Mouse (Mus musculus): ENCODE results near the gene Syne1. TPM values are rescaled to one million over a fixed set of nuclear protein-coding genes. Genes with fewer than 3 reads are reported as not detected.
A peak's percentile ranks its signal among the peaks of the same experiment; 100 is the strongest.

The Syne1 gene
- total and polyA plus RNA-seq, 3 experiments: 29.0 to 66.6 (median 53.6) TPM

DNA sequence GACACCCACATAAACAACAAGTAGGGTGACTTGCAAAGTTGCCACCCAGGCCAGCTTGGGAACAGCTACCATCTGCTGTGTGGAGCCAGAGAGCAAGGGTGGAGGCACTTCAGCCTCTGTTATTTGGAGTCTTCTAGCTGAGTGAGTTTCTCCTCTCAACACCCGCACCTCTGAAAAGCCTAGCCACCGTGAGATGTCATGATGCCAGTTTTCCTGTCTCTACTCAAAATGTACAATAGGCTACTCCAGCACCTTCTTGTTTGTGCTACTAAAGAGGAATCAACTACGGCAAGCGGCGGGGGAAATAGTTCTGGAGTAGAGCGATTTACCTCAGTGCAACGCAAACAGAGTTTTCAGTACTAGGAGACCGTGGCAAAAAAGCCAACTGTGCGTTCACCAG lies 3.5 kb downstream of the Syne1 start:
- Histone ChIP-seq H3K79me2 (replicated peaks; ENCODE audit: control insufficient read depth, insufficient read depth, low read length) (no peaks in the 10 kb centered on the region), H3K36me3 (ENCODE audit: control insufficient read depth, insufficient read depth, low read length) (no peaks in the 10 kb centered on the region), H3K4me3 (no peak overlapping the region), H3K9ac (ENCODE audit: low read depth, low read length) (no peak overlapping the region), H3K27ac (no peak overlapping the region), H3K4me1 (ENCODE audit: control insufficient read depth, insufficient read depth, low read length) (no peaks in the 10 kb centered on the region; the same call in 1 of the 2 replicates), H3K27me3 (ENCODE audit: control insufficient read depth, insufficient read depth, low read length) (no peaks in the 10 kb centered on the region)
- intact Hi-C loops (cut with DNase I): no loop called here
- no peak for TF ChIP-seq EP300 (IDR thresholded peaks at IDR 0.05; ENCODE audit: insufficient read depth, low read depth, low read length)
- TF ChIP-seq POLR2A (IDR thresholded peaks at IDR 0.05; ENCODE audit: insufficient read depth, low read depth, low read length): no peak
- no peak for TF ChIP-seq CTCF (IDR thresholded peaks at IDR 0.05)
- 93% methylated on average over 9 of the region's 9 CpGs for WGBS
- no peak for DNase-seq

DNA sequence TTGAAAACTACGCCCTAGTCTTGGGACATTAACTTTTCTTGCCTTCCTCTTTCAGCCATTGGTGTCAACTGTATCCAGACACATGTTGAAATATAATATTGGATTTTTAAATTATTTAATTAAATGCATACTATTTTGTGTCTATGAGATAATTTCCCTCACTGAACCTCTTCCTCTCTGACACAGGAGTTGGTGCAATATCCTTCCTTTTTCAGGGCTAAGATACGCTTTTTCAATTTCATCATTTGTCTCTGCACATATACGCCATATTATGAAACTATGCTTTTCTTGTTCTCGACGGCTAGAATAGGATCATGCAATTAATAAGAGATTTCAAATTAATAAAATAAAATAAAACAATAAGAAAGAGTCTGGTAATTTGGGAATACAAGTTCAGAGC lies 4.9 kb downstream of the Syne1 start:
- no peak overlapping the region for H3K4me3 ChIP-seq
- 88% methylated on average over 5 of the region's 5 CpGs for WGBS
- no peak for DNase-seq
- intact Hi-C loops (cut with DNase I): no loop called here
- H3K4me1 ChIP-seq (ENCODE audit: control insufficient read depth, insufficient read depth, low read length): no peaks in the 10 kb centered on the region; the same call in 1 of the 2 replicates
- H3K27me3 ChIP-seq (ENCODE audit: control insufficient read depth, insufficient read depth, low read length): no peaks in the 10 kb centered on the region
- H3K9ac ChIP-seq (ENCODE audit: low read depth, low read length): no peak overlapping the region
- no peak overlapping the region for H3K27ac ChIP-seq
- TF ChIP-seq EP300 (IDR thresholded peaks at IDR 0.05; ENCODE audit: insufficient read depth, low read depth, low read length) (no peak), CTCF (IDR thresholded peaks at IDR 0.05) (no peak), POLR2A (IDR thresholded peaks at IDR 0.05; ENCODE audit: insufficient read depth, low read depth, low read length) (no peak)
- H3K79me2 ChIP-seq (replicated peaks; ENCODE audit: control insufficient read depth, insufficient read depth, low read length): no peaks in the 10 kb centered on the region
- no peaks in the 10 kb centered on the region for H3K36me3 ChIP-seq (ENCODE audit: control insufficient read depth, insufficient read depth, low read length)

GRCm38 (mm10) chr10:5528284-5528683 lies 23.0 kb downstream of the Syne1 start:
- Histone ChIP-seq H3K4me3 (no peak overlapping the region), H3K79me2 (replicated peaks; ENCODE audit: control insufficient read depth, insufficient read depth, low read length) (no peaks in the 10 kb centered on the region; the same call in 1 of the 2 replicates), H3K27me3 (ENCODE audit: control insufficient read depth, insufficient read depth, low read length) (no peaks in the 10 kb centered on the region), H3K27ac (peak overlapping the region; percentile 62), H3K36me3 (ENCODE audit: control insufficient read depth, insufficient read depth, low read length) (peaks cover 3% of the 10 kb centered on the region; the same call in 1 of the 2 replicates), H3K4me1 (ENCODE audit: control insufficient read depth, insufficient read depth, low read length) (peaks cover 5% of the 10 kb centered on the region), H3K9ac (ENCODE audit: low read depth, low read length) (no peak overlapping the region)
- DNase-seq: no peak
- TF ChIP-seq CTCF (IDR thresholded peaks at IDR 0.05) (no peak), POLR2A (IDR thresholded peaks at IDR 0.05; ENCODE audit: insufficient read depth, low read depth, low read length) (no peak), EP300 (IDR thresholded peaks at IDR 0.05; ENCODE audit: insufficient read depth, low read depth, low read length) (no peak)
- WGBS: 46% methylated on average over 1 of the region's 1 CpGs
- intact Hi-C loops (cut with DNase I): no loop called here

- TF ChIP-seq EP300 (IDR thresholded peaks at IDR 0.05; ENCODE audit: insufficient read depth, low read depth, low read length) (no peak), CTCF (IDR thresholded peaks at IDR 0.05) (no peak), POLR2A (IDR thresholded peaks at IDR 0.05; ENCODE audit: insufficient read depth, low read depth, low read length) (no peak)
- Histone ChIP-seq H3K27ac (peak overlapping the region; percentile 62), H3K4me3 (no peak overlapping the region)
These were observed 23.6 kb downstream of the Syne1 start for GRCm38 (mm10) chr10:5527634-5528033.

DNA sequence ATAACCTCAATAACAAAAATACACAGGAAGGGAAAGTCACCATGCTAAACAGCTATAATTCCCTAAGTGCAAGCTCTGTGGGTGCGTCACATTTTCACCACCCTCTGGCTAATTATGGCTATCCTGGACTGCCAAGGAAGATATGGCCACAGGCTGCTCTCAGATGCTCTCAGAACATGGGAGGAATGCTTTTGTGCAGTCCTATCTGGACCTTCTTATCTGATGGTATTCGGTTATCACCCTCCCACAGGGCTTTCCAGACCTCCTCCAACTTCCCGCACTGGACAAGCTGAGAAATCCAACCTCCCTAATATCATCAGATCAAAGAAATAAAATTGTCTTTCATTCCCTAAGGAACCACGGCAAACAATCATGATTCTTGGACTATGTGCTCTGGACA lies 28.4 kb downstream of the Syne1 start:
- intact Hi-C loops (cut with DNase I): no loop called here
- TF ChIP-seq CTCF (IDR thresholded peaks at IDR 0.05) (no peak), POLR2A (IDR thresholded peaks at IDR 0.05; ENCODE audit: insufficient read depth, low read depth, low read length) (0 out of 2 replicates have a peak, but pooled peaks have one; percentile 36), EP300 (IDR thresholded peaks at IDR 0.05; ENCODE audit: insufficient read depth, low read depth, low read length) (peak; percentile 72; the same call in 1 of the 2 replicates)
- Histone ChIP-seq H3K27ac (peak overlapping the region; percentile 48), H3K27me3 (ENCODE audit: control insufficient read depth, insufficient read depth, low read length) (no peaks in the 10 kb centered on the region), H3K79me2 (replicated peaks; ENCODE audit: control insufficient read depth, insufficient read depth, low read length) (no peaks in the 10 kb centered on the region; the same call in 1 of the 2 replicates), H3K36me3 (ENCODE audit: control insufficient read depth, insufficient read depth, low read length) (peaks cover 17% of the 10 kb centered on the region; the same call in 1 of the 2 replicates), H3K9ac (ENCODE audit: low read depth, low read length) (no peak overlapping the region), H3K4me3 (no peak overlapping the region), H3K4me1 (ENCODE audit: control insufficient read depth, insufficient read depth, low read length) (peaks cover 13% of the 10 kb centered on the region)
- WGBS: 25% methylated on average over 4 of the region's 4 CpGs
- DNase-seq: peak in 1 of 2 experiments; percentile 10

More at GRCm38 (mm10) chr10:5527634-5528033, 23.6 kb downstream of the Syne1 start:
- intact Hi-C loops (cut with DNase I): no loop called here
- peaks cover 4% of the 10 kb centered on the region for H3K4me1 ChIP-seq (ENCODE audit: control insufficient read depth, insufficient read depth, low read length)
- no peak overlapping the region for H3K9ac ChIP-seq (ENCODE audit: low read depth, low read length)
- peak in 1 of 2 experiments; percentile 12 for DNase-seq
- peaks cover 3% of the 10 kb centered on the region; the same call in 1 of the 2 replicates for H3K36me3 ChIP-seq (ENCODE audit: control insufficient read depth, insufficient read depth, low read length)
- no peaks in the 10 kb centered on the region; the same call in 1 of the 2 replicates for H3K79me2 ChIP-seq (replicated peaks; ENCODE audit: control insufficient read depth, insufficient read depth, low read length)
- H3K27me3 ChIP-seq (ENCODE audit: control insufficient read depth, insufficient read depth, low read length): no peaks in the 10 kb centered on the region
- 14% methylated on average over 4 of the region's 4 CpGs for WGBS

DNA sequence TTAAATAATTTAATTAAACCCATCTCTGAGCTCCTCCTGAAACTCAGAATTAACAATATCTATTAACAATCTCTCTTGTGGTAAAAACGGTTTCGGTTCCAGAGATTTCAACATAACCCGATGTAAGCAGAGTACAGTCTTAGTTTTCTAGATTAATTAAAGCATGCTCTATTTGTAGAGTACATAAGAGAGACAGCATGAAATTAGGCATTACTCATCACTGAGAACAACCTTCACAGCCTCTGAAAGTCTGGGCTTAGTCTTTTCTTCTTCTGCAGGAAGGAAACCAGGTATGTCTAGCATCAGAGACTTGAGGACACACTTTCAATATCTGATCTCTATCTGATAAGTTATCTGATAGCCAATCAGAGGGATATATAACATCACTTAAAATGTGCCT lies 29.0 kb downstream of the Syne1 start:
- TF ChIP-seq CTCF (IDR thresholded peaks at IDR 0.05): no peak
- TF ChIP-seq POLR2A (IDR thresholded peaks at IDR 0.05; ENCODE audit: insufficient read depth, low read depth, low read length): no peak
- TF ChIP-seq EP300 (IDR thresholded peaks at IDR 0.05; ENCODE audit: insufficient read depth, low read depth, low read length): no peak
- Histone ChIP-seq H3K79me2 (replicated peaks; ENCODE audit: control insufficient read depth, insufficient read depth, low read length) (no peaks in the 10 kb centered on the region; the same call in 1 of the 2 replicates), H3K27me3 (ENCODE audit: control insufficient read depth, insufficient read depth, low read length) (no peaks in the 10 kb centered on the region), H3K36me3 (ENCODE audit: control insufficient read depth, insufficient read depth, low read length) (peaks cover 17% of the 10 kb centered on the region; the same call in 1 of the 2 replicates), H3K27ac (peak overlapping the region; percentile 48), H3K4me3 (no peak overlapping the region), H3K9ac (ENCODE audit: low read depth, low read length) (no peak overlapping the region), H3K4me1 (ENCODE audit: control insufficient read depth, insufficient read depth, low read length) (peaks cover 13% of the 10 kb centered on the region)
- WGBS: 91% methylated on average over 3 of the region's 3 CpGs
- DNase-seq: no peak
- intact Hi-C loops (cut with DNase I): no loop called here
